Mouse (Mus musculus) heart, embryonic 15.5 days (tissue): ENCODE measurements around the gene Ccnj. TPM values are rescaled to one million over a fixed set of nuclear protein-coding genes. Genes with fewer than 3 reads are reported as not detected.

ENCODE experiments used
- microRNA-seq: library from miRNA; unstranded; fragments of <30 nt; microRNA quantifications from one replicate; pipeline ENCODE4, GENCODE M21; 2016
- polyA plus RNA-seq: library from polyadenylated mRNA; unstranded; fragments of >200 nt; fragmentation: Nextera tagmentation; extraction: Ambion mirVana; gene quantifications from 2 replicates; pipeline ENCODE4 v1.2.1, GENCODE M21; 2015

The Ccnj gene
- polyA plus RNA-seq, 1 experiment from 2014 or later: 5.5 TPM

Small RNAs within 50 kb of the gene (microRNA-seq; reads per million reads assigned to microRNA genes)
- not detected for gene Mir8092

Other genes with a start within 250 kb of the Ccnj start
- gene Aldh18a1, start 242.8 kb upstream of the Ccnj start, polyA plus RNA-seq: 41.3 and 55.2 TPM in 2 replicates
- 9.6 TPM in 2 replicates for gene Tctn3, start 219.0 kb upstream of the Ccnj start, polyA plus RNA-seq
- gene Entpd1, start 218.9 kb upstream of the Ccnj start, polyA plus RNA-seq: 8.9 and 12.8 TPM in 2 replicates
- gene Cc2d2b, start 82.5 kb upstream of the Ccnj start, polyA plus RNA-seq: not detected in 2 replicates
- gene Zfp518a, start 63.4 kb downstream of the Ccnj start, polyA plus RNA-seq: 5.0 and 5.9 TPM in 2 replicates
- 0.25 and 0.65 TPM in 2 replicates for gene Blnk, start 163.3 kb downstream of the Ccnj start, polyA plus RNA-seq
- gene Dntt, start 198.0 kb downstream of the Ccnj start, polyA plus RNA-seq: 0.06 TPM in 2 replicates
- not detected in 2 replicates for gene Opalin, start 245.8 kb downstream of the Ccnj start, polyA plus RNA-seq